Mouse (Mus musculus) bone marrow macrophage, adult 2 months (primary cell): ENCODE data around the gene Csf1.

ENCODE experiments used
- CTCF ChIP-seq: IDR thresholded peaks from 2 replicates; pipeline ENCODE4 v1.5.1; 2012; ENCODE audit warnings: low read depth, mild to moderate bottlenecking, low read length, moderate library complexity
- POLR2A ChIP-seq: IDR thresholded peaks from 2 replicates; pipeline ENCODE4 v1.6.1; 2012; ENCODE audit warnings: mild to moderate bottlenecking, low read depth, low read length, borderline replicate concordance

GRCm38 (mm10) chr3:107748260-107748955, 11.9 kb downstream of the Csf1 start:
- TF ChIP-seq POLR2A, result no peak
- TF ChIP-seq CTCF, result peak; percentile 14; the same call in 1 of the 2 replicates
